Mouse (Mus musculus) E14TG2a.4 (cell line): Measurements from ENCODE around the gene Eif2ak3.

Experiments
- CTCF ChIP-seq: conservative IDR thresholded peaks from 2 replicates; pipeline ENCODE4 v1.5.1; 2014; ENCODE audit warnings: low read length
- NANOG ChIP-seq: IDR thresholded peaks from 2 replicates; pipeline ENCODE4 v1.6.1; 2014; ENCODE audit warnings: borderline replicate concordance, low read length, mixed read lengths
- POU5F1 ChIP-seq: IDR thresholded peaks from 2 replicates; pipeline ENCODE4 v1.6.1; 2014; ENCODE audit warnings: low read length, borderline replicate concordance

DNA sequence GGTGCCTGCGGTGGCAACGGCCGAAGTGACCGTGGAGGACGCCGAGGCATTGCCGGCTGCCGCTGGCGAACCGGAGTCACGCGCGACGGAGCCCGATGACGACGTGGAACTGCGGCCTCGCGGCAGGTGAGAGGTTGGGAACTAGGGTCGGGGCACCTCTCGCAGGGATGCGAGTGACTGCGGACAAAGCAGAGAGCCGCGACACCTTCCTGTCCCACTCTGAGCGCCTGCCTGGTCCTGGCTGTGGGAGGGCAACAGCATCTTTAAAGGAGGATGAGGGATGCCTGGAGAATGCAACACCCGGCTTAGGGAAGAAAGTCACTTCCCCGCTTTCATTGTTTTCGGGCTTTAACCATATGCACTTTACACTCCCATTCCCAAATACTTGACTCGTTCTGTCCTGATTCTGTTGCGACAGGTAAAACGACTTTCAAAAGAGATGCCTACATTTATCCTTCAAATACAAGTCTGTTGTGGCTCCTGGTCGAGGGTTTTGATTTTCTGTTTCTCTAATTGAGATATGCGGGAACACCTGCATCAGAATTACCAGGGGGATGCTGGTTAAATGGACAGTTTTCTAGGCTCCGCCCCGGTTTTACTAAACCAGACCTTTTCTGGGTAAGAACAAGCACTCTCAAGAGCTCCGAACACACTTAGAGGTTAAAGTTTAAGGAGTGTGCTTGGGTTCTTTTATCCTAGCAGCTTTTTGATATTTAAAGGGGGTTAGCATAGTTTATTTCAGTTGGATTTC, 756 bp downstream of the Eif2ak3 start:
- TF ChIP-seq CTCF (no peak), NANOG (no peak), POU5F1 (no peak)
